ENCODE assay signal across 21 mouse cellular contexts in the genomic region with DNA sequence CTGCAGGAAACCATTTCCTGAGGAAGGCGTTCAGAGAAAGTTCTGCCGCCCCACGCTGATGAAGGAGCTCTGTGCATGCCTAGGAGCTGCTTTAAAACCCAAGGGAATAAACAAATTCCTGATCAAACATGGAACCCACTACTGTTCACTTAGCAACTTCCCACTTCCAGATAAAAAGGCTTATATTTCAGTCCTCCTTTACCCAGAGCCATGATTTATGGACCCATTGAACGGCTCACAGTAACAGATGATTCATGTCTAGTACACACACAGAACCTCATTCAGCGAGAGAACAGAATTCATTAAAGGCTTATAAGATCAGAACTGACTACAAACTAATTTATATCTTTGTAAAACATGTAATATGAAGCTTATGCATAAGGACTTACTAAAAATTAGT.
"Had no signal": no experiment of that assay in that cellular context is flagged by ENCODE, and none has a peak within 500 bp of the region (broad histone marks: within the 10 kb centered on the region; RNA-seq: fewer than 3 reads in every experiment).

No protein-coding gene starts in this region.

- H3K9ac ChIP-seq: intestine, embryonic 15.5 days; liver, embryonic 13.5 days; lung, embryonic 15.5 days; neural tube, embryonic 12.5 days; neural tube, embryonic 15.5 days; stomach, embryonic 15.5 days had no signal

- H3K27me3 ChIP-seq: intestine, embryonic 15.5 days; liver, embryonic 13.5 days; lung, embryonic 15.5 days; megakaryocyte, embryonic 14.5 days; neural tube, embryonic 12.5 days; neural tube, embryonic 15.5 days; stomach, embryonic 15.5 days had no signal

- DNase-seq: kidney, adult 11 months; kidney, postnatal 14 days; layer of hippocampus, adult 9-11 months; layer of hippocampus, postnatal 36 days; liver, embryonic 13.5 days; lung, postnatal 10 days; lung, postnatal 36 days; midbrain, embryonic 14.5 days; right cerebral cortex, adult 18-20 months; right cerebral cortex, postnatal 14 days; spleen, adult 18-20 months; thymus, postnatal 25 days had no signal

- ATAC-seq: intestine, embryonic 15.5 days had no signal

- H3K27ac ChIP-seq: intestine, embryonic 15.5 days; layer of hippocampus, adult 2 months; left cerebral cortex, adult 2 months; liver, embryonic 13.5 days; lung, embryonic 15.5 days; neural tube, embryonic 12.5 days; neural tube, embryonic 15.5 days; stomach, embryonic 15.5 days had no signal

- H3K36me3 ChIP-seq: intestine, embryonic 15.5 days; liver, embryonic 13.5 days; lung, embryonic 15.5 days; neural tube, embryonic 12.5 days; neural tube, embryonic 15.5 days; stomach, embryonic 15.5 days had no signal

- H3K4me1 ChIP-seq: intestine, embryonic 15.5 days; liver, embryonic 13.5 days; megakaryocyte, embryonic 14.5 days; stomach, embryonic 15.5 days had no signal

- H3K4me2 ChIP-seq: intestine, embryonic 15.5 days; liver, embryonic 13.5 days; lung, embryonic 15.5 days; midbrain, embryonic 11.5 days; neural tube, embryonic 12.5 days; neural tube, embryonic 15.5 days; stomach, embryonic 15.5 days had no signal

- H3K9me3 ChIP-seq: intestine, embryonic 15.5 days; liver, embryonic 13.5 days; lung, embryonic 15.5 days; neural tube, embryonic 12.5 days; neural tube, embryonic 15.5 days; stomach, embryonic 15.5 days had no signal

- H3K4me3 ChIP-seq: intestine, embryonic 15.5 days; layer of hippocampus, adult 2 months; left cerebral cortex, adult 2 months; liver, embryonic 13.5 days; lung, embryonic 15.5 days; megakaryocyte, embryonic 14.5 days; neural tube, embryonic 12.5 days; neural tube, embryonic 15.5 days; stomach, embryonic 15.5 days had no signal
